Mouse (Mus musculus) adipocyte (in vitro differentiated cells): ENCODE results near the gene 1700025B11Rik.
"Not testable (repeated sequence)": the region's sequence is repeated elsewhere in the genome, so short reads cannot be mapped to it uniquely, and the experiment has no call there.

ENCODE experiments used
- DNase-seq: peaks from one replicate; pipeline ENCODE4 v3.0.0-alpha.2; 2016; ENCODE audit warnings: low spot score

The 1700025B11Rik gene

DNA sequence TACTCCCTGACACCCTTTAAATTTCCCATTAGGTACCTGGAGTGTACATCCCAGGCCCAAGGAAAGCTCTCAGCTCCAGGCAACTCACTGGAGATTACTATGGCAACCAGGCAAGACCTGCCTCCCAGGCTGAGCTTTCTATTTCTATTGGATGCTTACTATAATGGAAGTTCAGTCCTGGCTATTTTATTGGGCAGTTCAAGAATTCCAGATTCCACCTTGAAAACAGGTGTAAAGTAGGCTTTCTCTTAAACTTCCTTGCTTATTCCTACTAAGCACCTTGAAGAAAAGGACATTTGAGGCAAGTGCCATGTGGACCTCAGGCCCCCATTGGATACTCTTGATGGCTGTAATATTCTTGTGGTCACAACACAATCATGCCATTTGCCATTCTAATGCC lies at the start of gene 1700025B11Rik:
TSS of gene 1700025B11Rik (minus strand) at position 101 of the 400 bp plus-strand sequence.
- DNase-seq = no peak

DNA sequence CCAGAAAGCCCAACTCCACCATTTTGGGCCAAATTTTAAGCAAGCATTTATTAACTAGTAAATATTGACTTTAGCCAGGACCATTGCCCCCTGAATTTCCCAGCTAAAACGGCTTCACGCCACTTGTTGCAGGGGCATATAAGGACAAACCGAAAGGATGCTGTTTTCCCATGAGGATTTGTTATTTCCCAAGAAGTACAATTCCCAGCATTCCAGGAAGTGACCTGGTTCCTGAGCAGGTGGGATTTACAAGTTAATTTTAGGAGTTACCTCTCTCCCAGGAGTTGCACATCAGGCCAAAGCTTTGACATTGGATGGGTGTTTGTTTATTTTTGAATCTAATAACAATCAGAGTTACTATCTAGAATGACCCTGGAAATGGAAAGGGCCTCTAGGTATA lies 44.4 kb upstream of the 1700025B11Rik start:
- no peak for DNase-seq

DNA sequence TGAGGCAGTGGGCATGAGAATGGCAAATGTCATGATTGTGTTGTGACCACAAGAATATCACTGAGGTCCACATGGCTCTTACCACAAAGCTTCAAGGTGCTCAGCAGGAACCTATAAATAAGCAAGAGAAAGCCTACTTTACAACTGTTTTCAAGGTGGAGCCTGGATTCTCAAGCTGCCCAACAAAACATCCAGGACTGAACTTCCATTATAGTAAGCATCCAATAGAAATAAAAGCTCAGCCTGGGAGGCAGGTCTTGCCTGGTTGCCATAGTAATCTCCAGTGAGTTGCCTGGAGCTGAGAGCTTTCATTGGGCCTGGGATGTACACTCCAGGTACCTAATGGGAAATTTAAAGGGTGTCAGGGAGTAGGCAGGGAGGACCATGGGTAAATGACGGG lies 37.3 kb upstream of the 1700025B11Rik start, which contains the start of gene Gm36245:
TSS of gene Gm36245 (plus strand) at position 301 of the 400 bp plus-strand sequence.
- DNase-seq = no peak

DNA sequence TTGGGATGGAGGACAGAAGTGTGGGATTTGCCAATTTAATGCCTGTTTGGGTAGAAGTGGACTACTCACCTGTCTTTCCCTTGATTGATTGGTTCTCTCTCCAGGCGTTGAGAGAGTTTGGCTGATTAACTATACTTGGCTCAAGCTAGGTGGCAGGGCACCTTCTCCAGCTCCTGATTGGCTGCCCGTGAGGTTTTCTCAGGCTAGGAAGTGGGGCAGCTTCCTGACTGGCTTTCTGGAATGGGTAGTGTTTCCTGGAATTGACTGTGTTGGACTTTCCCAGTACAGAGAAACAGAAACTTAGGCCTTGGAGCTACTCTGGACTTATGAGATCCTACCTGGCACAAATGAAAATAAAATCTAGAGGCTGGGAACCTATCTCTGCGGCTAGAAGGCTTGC lies 36.7 kb upstream of the 1700025B11Rik start:
- no peak for DNase-seq

DNA sequence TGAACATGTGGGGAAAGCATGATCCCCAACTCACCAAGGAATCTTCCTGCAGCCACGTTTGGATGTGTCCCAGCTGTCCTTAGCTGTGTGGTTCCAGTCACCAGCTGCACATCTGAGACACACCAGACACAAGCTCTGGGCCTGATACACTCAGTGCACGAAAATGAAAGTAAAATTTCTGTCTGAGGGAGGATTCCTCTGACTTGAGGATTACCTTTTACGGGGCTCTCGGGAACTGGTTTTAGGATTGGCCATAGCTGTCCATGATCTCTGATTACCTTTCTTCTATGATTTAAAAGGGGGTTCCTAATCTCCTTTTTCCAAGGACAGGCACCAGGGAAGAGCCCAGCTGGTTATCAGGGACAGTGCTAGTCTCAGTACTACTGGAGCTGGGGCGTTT lies 34.3 kb upstream of the 1700025B11Rik start, which contains the start of gene Apol10b:
TSS of gene Apol10b (minus strand) at position 165 of the 400 bp plus-strand sequence.
- no peak for DNase-seq

DNA sequence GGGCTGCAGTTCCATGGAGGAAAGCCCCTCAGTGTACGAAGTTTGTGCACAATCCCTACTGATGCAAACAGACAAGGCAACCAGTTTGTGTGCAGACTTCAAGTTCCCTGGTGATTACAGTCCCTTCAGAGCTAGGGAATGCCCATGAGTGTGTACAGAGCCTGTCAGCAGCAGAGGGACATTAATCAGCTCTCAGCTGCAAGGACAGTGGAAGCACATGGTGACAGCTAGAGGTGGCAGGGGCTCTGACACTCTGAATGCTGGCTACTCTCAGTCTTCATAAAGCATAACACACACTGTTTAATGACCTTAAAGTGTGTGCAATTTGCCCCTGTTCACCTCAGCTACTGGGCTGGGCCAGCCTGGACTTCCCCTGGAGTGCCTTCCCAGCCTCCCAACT lies 31.9 kb upstream of the 1700025B11Rik start:
- DNase-seq = no peak

DNA sequence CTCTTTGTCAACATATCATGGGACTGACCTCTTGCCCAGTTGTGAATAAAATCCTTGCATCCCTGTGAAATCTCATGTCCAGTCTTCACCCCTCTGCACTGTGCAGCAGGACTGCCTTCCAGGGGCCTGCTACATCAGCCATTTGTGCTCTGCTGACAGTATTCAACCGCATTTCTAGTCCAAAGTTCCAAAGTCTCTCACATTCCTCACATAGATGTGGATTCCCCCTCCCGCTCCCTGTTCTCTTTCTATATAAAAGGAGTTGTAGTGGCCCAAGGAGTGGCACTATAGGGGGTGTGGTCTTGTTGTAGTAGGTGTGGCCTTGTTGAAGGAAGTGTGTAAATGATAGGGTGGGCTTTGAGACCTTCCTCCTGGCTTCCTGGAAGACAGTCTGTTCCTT lies 29.2 kb upstream of the 1700025B11Rik start:
- no peak for DNase-seq

DNA sequence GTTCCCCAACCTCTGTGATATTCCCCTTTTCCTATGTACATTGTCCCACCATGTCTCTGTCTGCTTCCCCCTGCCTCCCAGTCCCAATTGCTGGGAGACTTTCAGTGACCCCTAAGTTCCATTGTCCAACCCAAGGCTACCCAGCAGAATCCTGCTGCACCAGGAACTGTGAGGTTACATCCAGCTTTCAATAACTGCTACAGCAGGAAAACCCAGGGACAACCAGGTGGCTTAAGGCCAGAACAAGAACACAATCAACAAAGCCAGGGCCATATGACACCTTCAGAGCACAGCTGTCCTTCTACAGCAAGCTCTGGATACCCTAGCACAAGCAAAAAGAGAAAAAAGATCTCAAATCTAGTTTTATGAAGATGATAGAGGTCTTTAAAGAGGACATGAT lies 27.3 kb upstream of the 1700025B11Rik start:
- DNase-seq = no peak

DNA sequence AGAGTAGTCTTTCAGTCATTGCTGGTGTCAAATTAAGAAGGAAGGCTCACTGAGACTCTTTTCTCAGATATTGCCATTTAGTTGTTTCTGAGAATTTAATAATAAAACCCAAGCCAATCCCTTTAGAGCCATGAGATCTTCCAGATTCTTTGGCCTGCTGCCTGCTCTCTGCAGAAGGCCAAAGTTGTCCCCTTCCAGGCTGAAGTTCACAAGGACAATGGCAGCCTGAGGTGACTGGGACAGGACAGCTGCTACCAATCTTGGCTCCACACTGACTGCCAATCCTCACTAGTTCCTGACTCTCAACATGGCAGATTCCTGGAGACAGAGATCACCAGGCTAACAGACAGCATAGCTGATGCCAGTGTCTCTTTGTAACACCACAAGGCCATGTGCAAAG lies 25.3 kb upstream of the 1700025B11Rik start:
- DNase-seq = peak; percentile 23

DNA sequence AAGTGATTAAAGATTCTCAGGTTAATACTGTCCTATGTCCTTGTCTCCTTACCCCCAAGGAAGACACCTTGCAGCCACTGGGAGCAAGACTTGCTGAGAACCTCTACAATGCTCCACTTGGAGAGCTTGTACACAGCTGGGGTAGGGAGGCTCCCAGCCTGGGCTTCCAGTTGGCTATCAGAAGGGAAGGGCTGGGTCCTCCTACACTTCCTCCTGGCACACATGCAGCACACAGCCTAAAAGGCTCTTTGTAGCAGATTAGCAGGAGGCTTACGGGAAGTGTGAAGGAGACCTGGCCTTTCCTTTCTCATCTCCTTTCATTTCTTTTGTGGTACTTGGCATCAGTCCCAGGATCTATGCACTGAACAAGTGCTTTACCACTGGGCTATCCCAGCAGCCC lies 20.0 kb upstream of the 1700025B11Rik start:
- no peak for DNase-seq

DNA sequence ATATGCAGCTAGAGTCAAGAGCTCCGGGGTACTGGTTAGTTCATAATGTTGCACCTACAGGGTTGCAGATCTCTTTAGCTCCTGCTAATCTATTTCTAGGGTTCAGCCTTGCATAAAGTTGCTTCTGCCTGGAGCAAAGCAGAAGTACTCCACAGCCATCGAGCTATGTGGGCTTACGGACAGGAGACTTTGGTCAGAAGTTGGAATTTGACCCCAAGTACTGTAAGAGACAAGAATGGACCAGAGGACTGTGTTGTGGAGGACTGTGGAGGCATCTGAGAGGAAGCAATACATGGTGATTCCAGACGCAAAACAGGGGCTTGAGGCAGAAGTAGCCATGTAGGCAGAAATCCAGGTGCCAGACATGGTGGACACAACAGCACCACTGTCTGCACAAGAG lies 17.6 kb upstream of the 1700025B11Rik start:
- DNase-seq = no peak

DNA sequence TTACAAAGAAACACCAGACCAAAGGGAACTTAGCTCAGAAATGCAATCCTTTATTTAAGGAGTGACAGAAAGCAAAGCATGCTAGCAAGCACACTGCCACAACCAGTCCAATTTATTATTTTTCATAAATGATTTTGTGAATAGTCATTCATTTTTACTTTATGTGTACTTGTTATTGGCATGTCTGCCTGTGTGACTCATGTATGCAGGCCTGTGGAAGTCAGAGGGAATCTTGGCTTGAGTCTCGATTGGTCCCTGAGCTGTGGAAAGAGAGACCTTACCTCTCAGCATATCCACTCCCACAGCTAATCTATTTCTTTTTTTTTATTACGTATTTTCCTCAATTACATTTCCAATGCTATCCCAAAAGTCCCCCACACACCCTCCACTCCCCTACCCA lies 17.1 kb upstream of the 1700025B11Rik start:
- DNase-seq = no peak

DNA sequence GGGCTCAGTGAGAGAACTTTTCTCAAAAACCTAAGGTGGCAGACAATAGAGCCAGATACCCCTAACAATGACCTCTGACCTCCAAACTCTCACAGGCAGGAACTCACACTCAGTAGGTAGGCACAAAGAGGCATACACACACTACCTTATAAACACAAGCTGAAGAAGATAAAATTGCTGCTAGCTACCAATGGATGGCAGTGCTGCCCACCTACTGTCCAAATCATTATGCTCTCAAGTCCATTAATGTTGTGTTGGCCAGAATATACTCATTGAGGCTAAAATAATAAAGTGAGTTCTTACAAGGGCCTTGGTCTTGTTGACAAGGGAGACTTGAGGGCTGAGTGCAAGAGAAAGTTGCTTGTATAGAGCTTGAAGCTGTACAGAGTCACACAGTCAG lies 1.5 kb upstream of the 1700025B11Rik start:
- no peak for DNase-seq

DNA sequence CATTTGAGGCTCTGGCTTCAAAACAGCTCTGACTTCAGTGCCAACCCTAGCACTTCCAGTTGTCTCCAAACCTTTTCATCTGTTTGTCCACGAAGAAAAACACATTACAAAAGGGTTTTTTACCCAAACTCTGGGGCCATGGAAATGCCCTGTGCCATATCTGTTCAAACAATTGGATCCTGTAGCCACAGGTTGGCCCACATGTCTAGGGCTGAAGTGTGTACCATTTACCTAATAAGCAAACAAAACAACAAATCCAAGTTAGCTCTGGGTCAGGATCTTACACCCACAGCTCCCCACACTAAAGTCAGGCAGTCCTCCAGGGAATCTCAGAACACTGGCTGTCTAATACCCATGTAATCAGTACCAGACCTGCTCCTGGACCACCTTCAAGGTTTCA lies 22.5 kb downstream of the 1700025B11Rik start:
- DNase-seq = not testable (repeated sequence)

DNA sequence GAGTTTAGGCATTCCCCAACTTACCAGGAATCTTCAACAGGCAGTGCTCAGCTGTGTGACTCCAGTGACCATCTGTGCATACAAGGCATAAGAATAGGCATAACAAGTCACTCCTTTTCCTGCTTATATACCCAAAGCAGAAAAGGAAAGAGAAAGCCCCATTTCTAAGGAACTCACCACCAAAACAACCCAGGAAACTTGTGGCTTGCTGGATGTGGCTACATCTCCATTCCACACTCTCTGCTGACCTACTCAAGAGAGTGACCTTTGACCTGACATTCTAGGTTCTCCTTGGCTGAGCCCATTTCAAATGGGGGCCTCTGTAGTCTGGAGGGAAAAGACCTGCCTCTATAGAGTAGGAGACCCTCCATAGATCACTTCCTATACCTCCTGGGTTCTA lies 28.5 kb downstream of the 1700025B11Rik start, which contains the start of gene Apol7c:
TSS of gene Apol7c (minus strand) at position 101 of the 400 bp plus-strand sequence.
- DNase-seq = no peak

DNA sequence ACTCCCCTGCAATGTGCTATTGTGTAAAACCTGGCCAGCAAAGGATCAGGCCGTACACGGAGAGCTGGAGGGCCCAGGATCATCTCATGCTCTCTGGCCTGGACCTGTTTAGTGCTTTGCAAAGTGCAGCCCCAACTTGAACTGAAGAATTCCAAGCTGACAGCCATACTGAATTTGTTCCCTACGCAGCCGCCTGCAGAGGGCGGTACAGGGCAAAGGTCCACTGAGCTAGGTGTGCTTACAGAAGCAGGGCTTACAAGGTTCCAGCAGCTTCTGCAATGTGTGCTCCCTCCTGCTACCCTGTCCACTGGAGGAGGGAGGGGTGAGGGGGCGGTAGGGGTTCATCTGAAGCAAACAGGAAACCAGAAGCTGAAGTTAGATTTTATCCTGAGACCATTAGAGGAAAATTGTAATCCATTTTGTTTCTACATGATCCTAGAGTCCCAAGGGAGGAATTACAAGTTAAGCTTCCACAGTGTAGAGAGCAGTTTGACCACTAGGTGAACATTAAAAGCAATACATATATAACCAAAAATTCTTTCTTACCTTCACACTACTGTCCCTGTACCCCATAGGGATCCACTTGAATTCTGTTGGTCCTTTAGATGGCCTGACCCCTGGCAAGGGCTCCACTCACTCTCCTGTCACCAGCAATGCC lies 38.4 kb downstream of the 1700025B11Rik start:
- not testable (repeated sequence) for DNase-seq

DNA sequence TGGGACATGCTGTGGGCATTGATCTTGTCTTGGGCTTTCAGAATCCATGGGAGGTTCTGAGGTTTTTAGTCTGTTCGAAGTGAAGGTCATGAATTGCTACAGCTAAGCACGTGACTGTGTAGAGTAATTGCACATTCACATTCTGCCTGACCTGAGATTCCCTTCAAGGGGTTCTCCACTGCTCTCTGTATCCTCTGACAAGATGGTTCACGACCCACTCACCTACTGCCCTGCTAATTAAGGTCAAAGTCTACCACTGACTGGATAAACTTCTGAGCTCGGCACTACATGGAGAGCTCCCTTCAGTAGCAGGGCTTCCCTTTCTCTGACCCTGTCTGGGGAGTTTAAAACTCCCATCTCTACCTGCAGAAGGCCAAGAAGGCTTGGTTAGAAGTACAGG lies 41.1 kb downstream of the 1700025B11Rik start:
- DNase-seq = not testable (repeated sequence)
